Mouse (Mus musculus) liver, postnatal 0 days (tissue): ENCODE results near the gene Snx15. TPM values are rescaled to one million over a fixed set of nuclear protein-coding genes. Genes with fewer than 3 reads are reported as not detected.

Experiments used
- ATAC-seq: fragments of 200-750 bp; cut with Nextera tagmentation; 2 replicates; pipeline ENCODE4 v1.8.0; 2017; ENCODE audit warnings: mild to moderate bottlenecking, moderate library complexity
- DNase-seq: peaks from one replicate; pipeline ENCODE4 v3.0.0-alpha.2; 2016
- H3K27ac ChIP-seq: fragments of 300-500 bp; sonication (generic); 2 replicates; pipeline ENCODE4 v1.5.1; 2014; ENCODE audit warnings: antibody characterized with exemption, moderate library complexity, mild to moderate bottlenecking, low read depth
- H3K27me3 ChIP-seq: fragments of 300-500 bp; sonication (generic); 2 replicates; pipeline ENCODE4 v1.6.1; 2014; ENCODE audit warnings: low read length, control low read depth, mixed read lengths; ENCODE audit not compliant: insufficient read depth
- H3K36me3 ChIP-seq: fragments of 300-500 bp; sonication (generic); replicated peaks from 2 replicates; pipeline ENCODE4 v1.6.1; 2014; ENCODE audit warnings: mild to moderate bottlenecking, control low read depth, low read length, moderate library complexity, mixed read lengths; ENCODE audit not compliant: insufficient read depth
- H3K4me1 ChIP-seq: fragments of 300-500 bp; sonication (generic); 2 replicates; pipeline ENCODE4 v1.6.1; 2014; ENCODE audit warnings: antibody characterized with exemption, mild to moderate bottlenecking, control low read depth; ENCODE audit not compliant: insufficient read depth
- H3K4me2 ChIP-seq: fragments of 300-500 bp; sonication (generic); 2 replicates; pipeline ENCODE4 v1.6.1; 2014; ENCODE audit warnings: low read depth, mild to moderate bottlenecking, low read length, moderate library complexity, mixed read lengths
- H3K4me3 ChIP-seq: fragments of 300-500 bp; sonication (generic); 2 replicates; pipeline ENCODE4 v1.5.1; 2014; ENCODE audit warnings: low read depth, low read length
- H3K9ac ChIP-seq: fragments of 300-500 bp; sonication (generic); replicated peaks from 2 replicates; pipeline ENCODE4 v1.6.1; 2014; ENCODE audit warnings: mild to moderate bottlenecking, moderate library complexity
- H3K9me3 ChIP-seq: fragments of 300-500 bp; sonication (generic); 2 replicates; pipeline ENCODE4 v1.6.1; 2016; ENCODE audit warnings: mild to moderate bottlenecking, control low read depth, low read length, mixed read lengths
- CTCF ChIP-seq: sonication (generic); IDR thresholded peaks from 2 replicates; pipeline ENCODE4 v1.5.1; 2016; ENCODE audit warnings: antibody characterized with exemption, low read depth
- EP300 ChIP-seq: IDR thresholded peaks from 2 replicates; pipeline ENCODE4 v1.6.1; 2016; ENCODE audit warnings: antibody characterized with exemption, low read depth, mild to moderate bottlenecking
- WGBS: fragments of 180-500 bp; shearing (Covaris S2); extraction: QIAGEN DNeasy Blood & Tissue Kit; methylation state at CpG from one replicate; pipeline ENCODE4 v1.1.7; 2014; ENCODE audit not compliant: insufficient replicate concordance; 5-methylcytosine and 5-hydroxymethylcytosine counted together
- polyA plus RNA-seq: library from polyadenylated mRNA; unstranded; fragments of >200 nt; fragmentation: Nextera tagmentation; extraction: Ambion mirVana; gene quantifications from 2 replicates; pipeline ENCODE4 v1.2.1, GENCODE M21; 2015

Snx15 gene
- polyA plus RNA-seq, 1 experiment from 2014 or later: 41.6 TPM

DNA sequence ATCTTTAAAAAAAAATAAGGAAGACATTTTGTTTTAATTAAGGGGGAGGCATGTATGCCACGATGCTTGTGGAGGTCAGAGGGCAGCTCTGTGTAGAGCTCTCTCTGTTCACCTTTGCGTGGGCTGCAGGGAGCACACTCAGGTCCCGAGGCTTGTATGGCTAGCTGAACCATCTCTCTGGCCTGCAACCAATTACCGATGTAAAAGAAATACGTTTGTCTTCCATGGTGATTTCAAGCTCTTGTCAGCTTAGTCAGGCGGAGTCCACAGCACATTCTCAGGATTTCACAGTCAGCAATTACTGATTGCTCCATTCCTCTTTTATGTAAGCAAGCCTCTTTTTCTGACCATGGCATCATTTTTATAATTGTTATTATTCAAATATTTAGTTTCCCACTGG, 26.9 kb downstream of the Snx15 start:
- DNase-seq: no peak
- H3K27me3 ChIP-seq: no peaks in the 10 kb centered on the region
- TF ChIP-seq CTCF: no peak
- peaks cover 29% of the 10 kb centered on the region for H3K4me1 ChIP-seq
- no peak overlapping the region for H3K4me2 ChIP-seq
- 71% methylated on average over 6 of the region's 6 CpGs for WGBS
- no peaks in the 10 kb centered on the region for H3K9me3 ChIP-seq
- H3K36me3 ChIP-seq: no peaks in the 10 kb centered on the region
- no peak for ATAC-seq
- H3K9ac ChIP-seq: no peak overlapping the region
- H3K27ac ChIP-seq: no peak overlapping the region
- H3K4me3 ChIP-seq: no peak overlapping the region

DNA sequence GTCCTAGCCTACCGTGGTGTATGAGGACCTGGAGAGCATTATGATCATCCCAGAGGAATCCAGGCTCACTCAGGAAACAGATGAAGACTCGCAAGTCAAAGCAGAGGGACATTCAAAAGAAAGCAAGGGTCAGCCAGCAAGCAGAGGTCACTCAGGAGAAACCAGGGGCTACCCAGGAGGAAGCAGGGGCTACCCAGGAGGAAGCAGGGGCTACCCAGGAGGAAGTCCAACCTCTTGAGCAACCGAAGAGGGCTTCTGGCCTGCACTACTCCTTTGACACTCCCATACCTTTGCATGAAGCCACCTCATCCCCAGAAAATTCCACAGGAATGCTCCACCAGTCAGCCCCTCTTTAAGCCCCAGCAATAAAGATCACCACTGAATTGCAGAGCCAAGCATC, 30.3 kb downstream of the Snx15 start:
- Histone ChIP-seq H3K9me3 (no peaks in the 10 kb centered on the region), H3K27ac (no peak overlapping the region), H3K4me2 (no peak overlapping the region), H3K36me3 (peaks cover 14% of the 10 kb centered on the region), H3K4me1 (peaks cover 10% of the 10 kb centered on the region), H3K4me3 (no peak overlapping the region), H3K27me3 (no peaks in the 10 kb centered on the region), H3K9ac (no peak overlapping the region)
- TF ChIP-seq EP300: no peak
- TF ChIP-seq CTCF: no peak
- ATAC-seq (no peak), DNase-seq (no peak)
- 70% methylated on average over 3 of the region's 3 CpGs for WGBS

DNA sequence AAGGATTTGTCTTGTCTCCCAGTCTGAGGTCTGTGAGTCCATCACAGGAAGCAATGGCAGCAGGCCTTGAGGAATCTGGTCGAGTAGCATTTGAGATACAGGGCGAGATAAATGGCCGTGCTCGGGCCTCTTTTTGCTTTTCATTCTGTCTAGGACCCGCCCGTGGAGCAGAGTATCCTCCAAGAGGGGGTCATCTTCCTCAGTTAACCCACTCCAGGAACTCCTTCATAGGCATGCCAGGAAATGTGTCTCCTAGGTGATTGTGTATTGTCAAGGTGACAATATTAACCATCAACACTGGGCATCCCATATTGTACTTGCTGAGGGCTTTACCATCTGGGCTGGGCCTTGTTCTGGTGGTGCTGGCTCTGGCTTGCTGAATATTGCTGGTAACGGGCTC, 34.0 kb downstream of the Snx15 start, which contains the start of gene AC131692.1:
Gene AC131692.1 (plus strand): TSS at position 301 of the 400 bp plus-strand sequence.
- no peak within 1 kb of the TSS for H3K4me3 ChIP-seq
- WGBS: 82% methylated on average over 7 of the region's 7 CpGs

DNA sequence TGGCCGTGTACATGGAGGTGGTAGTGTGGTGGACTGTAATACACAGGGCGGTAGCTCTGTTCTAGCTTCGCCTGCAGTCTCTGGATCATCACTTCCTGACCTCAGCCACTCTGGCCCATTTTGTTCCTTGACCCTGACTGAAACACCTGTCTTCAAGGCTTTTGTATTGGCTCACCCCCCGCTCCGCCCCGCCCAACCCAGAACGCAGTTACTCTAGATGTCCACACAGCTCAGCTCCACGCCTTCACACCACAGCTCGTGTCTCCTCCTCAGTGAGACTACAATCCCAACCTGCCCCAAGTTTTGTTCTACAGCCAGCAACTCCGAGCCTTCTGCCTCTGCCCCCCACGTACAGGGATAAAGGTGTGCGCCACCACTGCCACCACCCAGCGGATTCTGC, 39.3 kb downstream of the Snx15 start:
- Histone ChIP-seq H3K9me3 (no peaks in the 10 kb centered on the region), H3K9ac (no peak overlapping the region), H3K36me3 (peaks cover 57% of the 10 kb centered on the region), H3K27me3 (no peaks in the 10 kb centered on the region), H3K4me2 (no peak overlapping the region), H3K27ac (no peak overlapping the region), H3K4me1 (peaks cover 17% of the 10 kb centered on the region), H3K4me3 (no peak overlapping the region)
- ATAC-seq (no peak), DNase-seq (no peak)
- WGBS: 92% methylated on average over 13 of the region's 13 CpGs
- TF ChIP-seq EP300 (no peak), CTCF (no peak)

More for the DNA sequence above, 34.0 kb downstream of the Snx15 start, which contains the start of gene AC131692.1:
- Histone ChIP-seq H3K27me3 (no peaks in the 10 kb centered on the region), H3K36me3 (peaks cover 46% of the 10 kb centered on the region), H3K4me2 (no peak within 1 kb of the TSS), H3K4me1 (no peaks in the 10 kb centered on the region), H3K9me3 (no peaks in the 10 kb centered on the region), H3K9ac (no peak within 1 kb of the TSS), H3K27ac (no peak within 1 kb of the TSS)
- ATAC-seq (no peak), DNase-seq (no peak)
- no peak for TF ChIP-seq CTCF
- TF ChIP-seq EP300: no peak

DNA sequence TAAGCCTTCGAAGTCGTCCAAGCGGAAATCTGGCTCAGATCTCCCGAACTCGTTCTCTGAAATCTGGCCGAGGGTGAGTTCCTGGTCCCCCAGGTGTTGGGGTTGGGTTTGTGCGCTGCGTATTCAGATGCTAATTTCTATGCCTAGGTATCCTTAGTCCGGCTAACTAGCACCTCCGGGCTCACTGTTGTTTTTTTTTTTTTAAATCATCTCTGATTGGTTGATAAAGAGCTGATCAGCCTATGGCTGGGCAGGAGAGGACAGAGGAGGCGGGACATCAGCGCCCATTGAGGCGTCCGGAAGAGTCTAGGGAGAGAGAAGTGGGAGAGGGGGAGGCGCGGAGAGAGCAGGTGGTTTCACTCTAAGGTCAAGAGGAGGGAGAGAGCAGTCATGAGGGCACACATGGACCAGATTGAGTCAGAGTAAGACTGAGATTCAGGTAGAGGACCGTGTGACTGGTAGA, 42.7 kb downstream of the Snx15 start:
- Histone ChIP-seq H3K27me3 (no peaks in the 10 kb centered on the region), H3K4me3 (peak overlapping the region; percentile 93), H3K9me3 (no peaks in the 10 kb centered on the region), H3K27ac (peak overlapping the region; percentile 70), H3K4me1 (peaks cover 21% of the 10 kb centered on the region), H3K36me3 (peaks cover 56% of the 10 kb centered on the region), H3K4me2 (peak overlapping the region; percentile 98), H3K9ac (peak overlapping the region; percentile 85)
- TF ChIP-seq CTCF: no peak
- no peak for TF ChIP-seq EP300
- ATAC-seq: peak; percentile 76
- DNase-seq: peak; percentile 80
- 2% methylated on average over 17 of the region's 17 CpGs for WGBS

DNA sequence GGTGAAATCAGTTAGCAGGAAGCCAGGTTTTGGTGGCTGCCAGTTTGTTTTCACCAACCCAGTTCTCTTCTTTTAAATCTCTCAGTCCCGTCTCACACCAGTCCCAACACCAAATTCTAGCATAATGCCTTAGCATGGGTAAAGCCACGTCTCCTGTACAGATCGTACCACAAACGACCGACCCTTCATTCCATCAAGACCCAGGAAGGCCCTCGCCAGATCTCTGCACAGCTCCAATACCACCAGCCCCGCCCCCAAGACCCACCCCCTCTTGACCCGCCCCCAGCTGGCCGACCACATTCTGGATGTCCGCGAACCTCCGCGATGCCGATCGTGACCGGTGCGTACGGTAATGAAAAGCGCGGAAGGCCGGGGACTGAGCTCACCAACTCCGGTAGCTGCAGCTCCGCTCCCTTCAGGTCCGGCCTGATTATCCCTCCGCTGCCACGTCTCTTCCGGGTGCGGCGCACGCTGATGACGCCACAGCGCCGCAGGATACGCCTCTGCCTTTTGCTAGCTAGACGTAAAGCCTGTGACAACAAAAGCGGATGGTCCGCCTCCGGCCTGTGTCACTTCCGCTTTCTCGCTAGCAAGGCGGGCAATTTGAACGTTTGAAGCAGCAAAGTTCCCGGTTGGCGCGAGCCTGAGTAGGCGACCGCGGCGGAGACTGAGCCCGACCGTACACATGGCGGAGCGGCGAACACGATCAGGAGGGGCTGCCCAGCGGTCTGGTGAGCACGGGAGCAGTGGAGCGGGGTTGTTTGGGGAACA, 43.4 kb downstream of the Snx15 start, which contains the start of the genes Zfpl1 and Cdca5:
Gene Zfpl1 (minus strand): TSS at position 479 of the 771 bp plus-strand sequence.
Gene Cdca5 (plus strand): TSS at position 506 of the 771 bp plus-strand sequence.
- peak within 1 kb of the TSS; percentile 85 for H3K9ac ChIP-seq
- peaks cover 55% of the 10 kb centered on the region for H3K36me3 ChIP-seq
- TF ChIP-seq CTCF (no peak), EP300 (peak; percentile 68; the same call in 1 of the 2 replicates)
- H3K9me3 ChIP-seq: no peaks in the 10 kb centered on the region
- peak; percentile 97 for DNase-seq
- ATAC-seq: peak; percentile 92
- H3K27me3 ChIP-seq: no peaks in the 10 kb centered on the region
- peaks cover 21% of the 10 kb centered on the region for H3K4me1 ChIP-seq
- H3K4me3 ChIP-seq: peak within 1 kb of the TSS; percentile 93
- H3K27ac ChIP-seq: peak within 1 kb of the TSS; percentile 70
- under 1% methylated on average over 58 of the region's 58 CpGs for WGBS
- H3K4me2 ChIP-seq: peak within 1 kb of the TSS; percentile 98
